Mouse (Mus musculus) lung, postnatal 0 days (tissue): Measurements from ENCODE around the gene Asah2. TPM values are rescaled to one million over a fixed set of nuclear protein-coding genes. Genes with fewer than 3 reads are reported as not detected.
A peak's percentile ranks its signal among the peaks of the same experiment; 100 is the strongest.
"Not testable (repeated sequence)": the region's sequence is repeated elsewhere in the genome, so short reads cannot be mapped to it uniquely, and the experiment has no call there.

Experiments used
- ATAC-seq: fragments of 200-750 bp; cut with Nextera tagmentation; 2 replicates; pipeline ENCODE4 v1.8.0; 2017; ENCODE audit warnings: moderate library complexity
- DNase-seq: peaks from one replicate; pipeline ENCODE4 v3.0.0-alpha.2; 2016; ENCODE audit warnings: low spot score
- H3K27ac ChIP-seq: fragments of 300-500 bp; sonication (generic); 2 replicates; pipeline ENCODE4 v1.5.1; 2014; ENCODE audit warnings: antibody characterized with exemption, mild to moderate bottlenecking, low read length, mixed read lengths
- H3K27me3 ChIP-seq: fragments of 300-500 bp; sonication (generic); replicated peaks from 2 replicates; pipeline ENCODE4 v1.6.1; 2014; ENCODE audit warnings: low read length, mixed read lengths; ENCODE audit not compliant: insufficient read depth
- H3K36me3 ChIP-seq: fragments of 300-500 bp; sonication (generic); 2 replicates; pipeline ENCODE4 v1.6.1; 2014; ENCODE audit warnings: low read length, mixed read lengths; ENCODE audit not compliant: insufficient read depth
- H3K4me1 ChIP-seq: fragments of 300-500 bp; sonication (generic); 2 replicates; pipeline ENCODE4 v1.6.1; 2014; ENCODE audit warnings: antibody characterized with exemption, low read depth, low read length, mixed read lengths; ENCODE audit not compliant: insufficient read depth
- H3K4me2 ChIP-seq: fragments of 300-500 bp; sonication (generic); replicated peaks from 2 replicates; pipeline ENCODE4 v1.6.1; 2014; ENCODE audit warnings: low read depth, mild to moderate bottlenecking, low read length, moderate library complexity, mixed read lengths
- H3K4me3 ChIP-seq: fragments of 300-500 bp; sonication (generic); 2 replicates; pipeline ENCODE4 v1.5.1; 2014; ENCODE audit warnings: low read depth, low read length
- H3K9ac ChIP-seq: fragments of 300-500 bp; sonication (generic); replicated peaks from 2 replicates; pipeline ENCODE4 v1.6.1; 2014; ENCODE audit warnings: low read depth, mild to moderate bottlenecking
- H3K9me3 ChIP-seq: fragments of 300-500 bp; sonication (generic); 2 replicates; pipeline ENCODE4 v1.6.1; 2016; ENCODE audit warnings: low read length, mixed read lengths
- CTCF ChIP-seq: IDR thresholded peaks from 2 replicates; pipeline ENCODE4 v1.5.1; 2016; ENCODE audit warnings: antibody characterized with exemption, mild to moderate bottlenecking
- EP300 ChIP-seq: IDR thresholded peaks from 2 replicates; pipeline ENCODE4 v1.6.1; 2016; ENCODE audit warnings: antibody characterized with exemption, mild to moderate bottlenecking, control low read depth
- WGBS: fragments of 180-500 bp; shearing (Covaris S2); extraction: QIAGEN DNeasy Blood & Tissue Kit; methylation state at CpG from one replicate; pipeline ENCODE4 v1.1.7; 2014; 5-methylcytosine and 5-hydroxymethylcytosine counted together
- polyA plus RNA-seq: library from polyadenylated mRNA; unstranded; fragments of >200 nt; fragmentation: Nextera tagmentation; extraction: Ambion mirVana; gene quantifications from 2 replicates; pipeline ENCODE4 v1.2.1, GENCODE M21; 2015

Gene Asah2
- polyA plus RNA-seq, 1 experiment from 2014 or later: 2.1 TPM

- H3K4me3 ChIP-seq: no peak overlapping the region
- WGBS: 88% methylated on average over 4 of the region's 4 CpGs
- TF ChIP-seq EP300 (no peak), CTCF (no peak)
- H3K9me3 ChIP-seq: no peaks in the 10 kb centered on the region
- H3K36me3 ChIP-seq: no peaks in the 10 kb centered on the region
- ATAC-seq (no peak), DNase-seq (no peak)
- H3K4me2 ChIP-seq: no peak overlapping the region
- H3K27ac ChIP-seq: no peak overlapping the region
- H3K27me3 ChIP-seq: no peaks in the 10 kb centered on the region
- H3K4me1 ChIP-seq: no peaks in the 10 kb centered on the region
- no peak overlapping the region for H3K9ac ChIP-seq
Observed at GRCm38 (mm10) chr19:32090804-32091203, 17.2 kb downstream of the Asah2 start.

- no peak for TF ChIP-seq CTCF
- no peak for TF ChIP-seq EP300
- H3K4me2 ChIP-seq: no peak overlapping the region
- no peak overlapping the region for H3K27ac ChIP-seq
- 74% methylated on average over 1 of the region's 1 CpGs for WGBS
- no peaks in the 10 kb centered on the region for H3K27me3 ChIP-seq
- H3K36me3 ChIP-seq: no peaks in the 10 kb centered on the region
- H3K9ac ChIP-seq: no peak overlapping the region
- no peaks in the 10 kb centered on the region for H3K4me1 ChIP-seq
- no peak for DNase-seq
- H3K4me3 ChIP-seq: no peak overlapping the region
- H3K9me3 ChIP-seq: no peaks in the 10 kb centered on the region
- no peak for ATAC-seq
Observed at GRCm38 (mm10) chr19:32088570-32088969, 19.4 kb downstream of the Asah2 start.

GRCm38 (mm10) chr19:32087736-32088470 is 20.1 kb downstream of the Asah2 start:
- H3K4me3 ChIP-seq: no peak overlapping the region
- H3K36me3 ChIP-seq: no peaks in the 10 kb centered on the region
- no peaks in the 10 kb centered on the region for H3K27me3 ChIP-seq
- no peak for ATAC-seq
- TF ChIP-seq EP300: no peak
- no peak for TF ChIP-seq CTCF
- no peak overlapping the region for H3K27ac ChIP-seq
- WGBS: 69% methylated on average over 6 of the region's 6 CpGs
- no peaks in the 10 kb centered on the region for H3K4me1 ChIP-seq
- H3K9ac ChIP-seq: no peak overlapping the region
- no peak overlapping the region for H3K4me2 ChIP-seq
- DNase-seq: no peak
- no peaks in the 10 kb centered on the region for H3K9me3 ChIP-seq

GRCm38 (mm10) chr19:32084813-32085212 is 23.2 kb downstream of the Asah2 start:
- H3K9me3 ChIP-seq, ATAC-seq, H3K4me1 ChIP-seq, H3K27ac ChIP-seq, DNase-seq, H3K4me3 ChIP-seq, H3K27me3 ChIP-seq, H3K36me3 ChIP-seq, H3K9ac ChIP-seq, H3K4me2 ChIP-seq: not testable (repeated sequence)
- WGBS: 67% methylated on average over 1 of the region's 1 CpGs

GRCm38 (mm10) chr19:32070340-32070739 is 37.7 kb downstream of the Asah2 start:
- TF ChIP-seq EP300 (no peak), CTCF (no peak)
- no peak overlapping the region for H3K4me2 ChIP-seq
- no peaks in the 10 kb centered on the region for H3K36me3 ChIP-seq
- no peak overlapping the region for H3K9ac ChIP-seq
- H3K9me3 ChIP-seq: no peaks in the 10 kb centered on the region
- 74% methylated on average over 2 of the region's 2 CpGs for WGBS
- no peak for DNase-seq
- no peak for ATAC-seq
- H3K4me1 ChIP-seq: no peaks in the 10 kb centered on the region
- H3K27ac ChIP-seq: no peak overlapping the region
- H3K27me3 ChIP-seq: no peaks in the 10 kb centered on the region
- no peak overlapping the region for H3K4me3 ChIP-seq

GRCm38 (mm10) chr19:32069598-32069997 is 38.4 kb downstream of the Asah2 start:
- H3K36me3 ChIP-seq: no peaks in the 10 kb centered on the region
- no peak overlapping the region for H3K27ac ChIP-seq
- H3K4me2 ChIP-seq: no peak overlapping the region
- ATAC-seq: peak; percentile 98
- WGBS: 49% methylated on average over 2 of the region's 2 CpGs
- TF ChIP-seq CTCF (no peak), EP300 (peak; percentile 82)
- DNase-seq: peak; percentile 87
- H3K4me1 ChIP-seq: no peaks in the 10 kb centered on the region
- no peaks in the 10 kb centered on the region for H3K27me3 ChIP-seq
- H3K9me3 ChIP-seq: no peaks in the 10 kb centered on the region
- no peak overlapping the region for H3K9ac ChIP-seq
- no peak overlapping the region for H3K4me3 ChIP-seq

GRCm38 (mm10) chr19:32067669-32068068 is 40.3 kb downstream of the Asah2 start:
- no peak for ATAC-seq
- Histone ChIP-seq H3K4me3 (no peak overlapping the region), H3K4me1 (no peaks in the 10 kb centered on the region), H3K9me3 (no peaks in the 10 kb centered on the region), H3K36me3 (no peaks in the 10 kb centered on the region), H3K27me3 (no peaks in the 10 kb centered on the region), H3K4me2 (no peak overlapping the region), H3K9ac (no peak overlapping the region), H3K27ac (no peak overlapping the region)
- 74% methylated on average over 4 of the region's 4 CpGs for WGBS
- no peak for DNase-seq
- TF ChIP-seq EP300 (no peak), CTCF (no peak)
